Mouse (Mus musculus): Measurements from ENCODE around the gene Gas2l1.
A peak's percentile ranks its signal among the peaks of the same experiment; 100 is the strongest.
"Not testable (repeated sequence)": the region's sequence is repeated elsewhere in the genome, so short reads cannot be mapped to it uniquely, and the experiment has no call there.

The Gas2l1 gene

DNA sequence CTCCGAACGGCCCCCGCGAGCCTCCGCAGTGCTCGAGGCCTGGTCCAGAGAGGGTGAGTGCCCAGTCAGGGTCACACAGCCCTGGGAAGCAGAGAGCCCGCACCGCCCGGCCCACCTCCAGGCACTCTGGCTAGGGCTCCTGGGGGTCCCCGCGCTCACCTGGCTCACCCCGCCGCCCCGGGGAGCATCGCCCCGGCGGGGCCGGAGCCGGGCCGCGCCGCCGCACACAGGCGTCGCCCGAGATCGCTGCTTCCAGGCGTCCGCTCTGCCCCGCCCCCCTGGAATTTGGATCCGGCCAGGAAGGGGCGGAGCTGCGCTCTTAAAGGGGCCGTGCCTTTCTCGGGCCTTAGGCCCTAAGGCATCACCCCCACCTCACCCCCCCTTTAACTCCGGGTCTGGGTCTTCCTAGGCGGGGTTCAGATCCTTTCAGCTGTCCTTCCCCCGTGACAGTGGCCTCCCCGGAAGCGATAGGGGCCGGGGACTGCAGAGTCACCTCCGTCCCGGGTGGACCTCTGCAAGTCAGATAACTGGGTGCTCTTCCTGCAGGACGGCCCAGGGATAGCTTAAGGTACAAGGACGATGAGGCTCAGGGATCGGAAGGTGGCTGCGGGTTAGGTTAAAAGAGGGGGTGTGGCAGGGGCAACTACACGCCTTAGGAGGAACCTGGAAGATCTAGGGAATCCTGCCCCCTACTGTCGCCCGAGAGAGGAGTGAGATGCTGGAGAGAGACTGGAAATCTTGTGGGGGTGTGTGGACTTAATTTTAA lies at the start of gene Gas2l1:
Gas2l1 (minus strand) TSS at position 272 of the 766 bp plus-strand sequence.
- ATAC-seq (ENCODE audit: insufficient number of reproducible peaks, low FRiP score, low TSS enrichment): peak; percentile 51

DNA sequence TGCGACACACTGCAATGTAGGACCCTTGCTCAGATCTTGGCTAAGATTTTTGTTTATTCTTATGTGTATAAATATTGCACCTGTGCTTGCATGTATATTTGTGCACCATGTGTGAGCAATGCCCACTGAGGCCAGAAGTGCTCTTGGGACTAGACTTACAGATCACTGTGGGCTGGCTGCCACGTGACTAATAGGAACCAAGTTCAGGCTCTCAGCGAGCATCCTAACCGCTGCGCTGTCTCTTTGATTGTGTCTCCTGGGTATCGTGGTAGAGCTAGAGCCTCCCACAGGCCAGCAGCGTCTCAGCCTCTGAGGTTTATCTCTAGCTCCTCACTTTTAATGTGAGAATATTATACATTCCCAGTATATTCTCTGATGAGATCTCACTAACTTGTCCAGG lies 48.5 kb upstream of the Gas2l1 start:
- no peak for ATAC-seq (ENCODE audit: insufficient number of reproducible peaks, low FRiP score, low TSS enrichment)

DNA sequence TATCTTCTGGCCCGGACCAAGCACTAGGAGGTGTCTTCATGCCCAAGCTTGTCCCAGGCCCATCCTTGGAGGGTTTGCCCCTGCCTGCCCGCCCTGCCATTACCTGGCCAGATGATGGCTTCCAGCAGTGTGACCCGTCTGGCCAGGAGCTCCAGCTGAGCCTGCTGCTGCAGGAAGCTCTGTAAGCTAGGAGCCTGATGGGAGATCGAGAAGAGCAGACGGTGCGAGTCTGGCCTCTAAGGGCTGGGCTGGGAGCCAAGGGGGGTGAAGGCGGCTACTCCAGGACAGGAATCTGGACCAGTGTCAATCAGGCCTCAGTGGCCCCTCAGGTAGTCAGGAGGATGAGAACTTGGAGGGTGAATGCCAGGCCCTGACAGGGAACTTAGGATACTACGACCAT lies 44.3 kb upstream of the Gas2l1 start:
- ATAC-seq (ENCODE audit: insufficient number of reproducible peaks, low FRiP score, low TSS enrichment): no peak

DNA sequence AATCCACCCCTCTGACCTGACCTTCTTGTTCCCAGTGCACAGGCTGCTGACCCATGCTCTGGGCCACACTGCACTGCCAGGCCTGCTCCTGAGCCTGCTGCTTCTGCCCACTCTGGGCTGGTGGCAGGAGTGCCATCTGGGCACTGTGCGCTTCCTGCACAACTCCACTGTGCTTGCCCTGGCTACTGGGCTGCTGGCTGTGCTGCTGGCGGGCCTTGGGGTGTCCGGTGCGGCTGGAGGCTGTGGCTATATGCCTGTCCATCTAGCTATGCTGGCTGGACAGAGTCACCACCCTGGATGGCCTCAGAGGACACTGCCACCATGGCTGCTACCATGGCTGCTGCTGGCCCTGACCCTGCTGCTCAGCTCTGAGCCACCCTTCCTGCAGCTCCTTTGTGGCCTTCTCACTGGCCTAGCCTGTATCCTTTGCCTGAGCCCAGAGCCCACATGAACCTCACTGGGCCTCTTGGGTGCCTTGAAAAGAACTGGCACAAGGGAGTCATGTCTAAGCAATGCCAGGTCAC lies 38.9 kb upstream of the Gas2l1 start:
- ATAC-seq (ENCODE audit: insufficient number of reproducible peaks, low FRiP score, low TSS enrichment): no peak

DNA sequence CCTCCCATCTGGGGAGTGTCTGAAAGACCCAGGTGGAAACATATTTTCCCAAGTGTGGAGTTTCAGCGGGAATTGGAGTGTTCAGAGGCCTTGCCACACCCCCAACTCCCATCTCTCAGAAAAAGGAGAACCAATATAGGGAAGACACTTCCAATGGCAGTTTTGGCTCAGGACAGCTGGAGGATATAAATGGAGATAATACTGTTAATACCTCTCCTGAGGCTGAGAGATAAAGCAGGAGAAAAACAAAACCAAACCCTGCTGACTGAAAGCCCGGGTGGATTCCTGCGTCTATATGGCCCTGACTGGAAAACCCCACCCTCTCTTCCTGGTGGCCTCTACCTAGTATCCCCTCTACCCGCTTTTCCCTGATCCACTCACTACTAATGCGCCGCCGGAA lies 37.3 kb upstream of the Gas2l1 start:
- ATAC-seq (ENCODE audit: insufficient number of reproducible peaks, low FRiP score, low TSS enrichment): no peak

DNA sequence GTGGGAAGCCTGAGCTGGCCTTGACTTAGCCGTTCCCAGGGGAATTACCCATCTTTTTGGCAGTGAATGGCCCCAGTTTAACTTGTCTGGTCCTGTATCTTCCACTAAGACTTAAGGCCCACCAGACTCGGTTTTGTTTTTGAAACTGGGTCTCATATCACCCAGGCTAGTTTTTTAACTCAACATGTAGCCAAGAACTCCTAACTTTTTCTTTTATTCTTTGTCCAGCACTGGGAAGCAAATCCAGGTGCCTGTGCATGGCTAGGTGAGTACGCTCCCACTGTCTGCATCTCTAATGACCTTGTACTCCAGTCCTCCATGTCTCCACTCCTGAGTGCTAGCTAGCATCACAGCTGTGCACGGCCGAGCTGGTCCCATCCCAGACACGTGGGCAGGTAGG lies 36.5 kb upstream of the Gas2l1 start:
- no peak for ATAC-seq (ENCODE audit: insufficient number of reproducible peaks, low FRiP score, low TSS enrichment)

DNA sequence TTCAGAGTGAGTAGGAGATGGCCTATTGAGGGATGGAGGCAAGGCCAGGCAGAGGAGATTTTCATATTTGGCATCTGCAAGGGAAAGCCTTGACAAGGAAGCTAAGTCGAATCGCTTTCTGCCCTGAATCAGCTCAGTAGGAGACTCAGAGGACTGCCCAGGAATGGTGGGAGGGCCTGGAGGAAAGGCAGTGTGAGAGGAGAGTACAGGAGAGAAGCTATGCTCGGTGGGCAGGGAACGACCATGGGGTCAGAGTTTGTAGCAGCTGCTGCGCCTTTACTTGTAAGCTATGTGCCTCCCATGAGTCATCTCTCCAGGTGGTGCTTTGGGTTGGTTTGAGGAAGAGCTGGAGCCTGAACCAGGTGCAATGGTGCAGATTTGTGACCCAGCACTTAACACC lies 35.7 kb upstream of the Gas2l1 start:
- ATAC-seq (ENCODE audit: insufficient number of reproducible peaks, low FRiP score, low TSS enrichment): no peak

DNA sequence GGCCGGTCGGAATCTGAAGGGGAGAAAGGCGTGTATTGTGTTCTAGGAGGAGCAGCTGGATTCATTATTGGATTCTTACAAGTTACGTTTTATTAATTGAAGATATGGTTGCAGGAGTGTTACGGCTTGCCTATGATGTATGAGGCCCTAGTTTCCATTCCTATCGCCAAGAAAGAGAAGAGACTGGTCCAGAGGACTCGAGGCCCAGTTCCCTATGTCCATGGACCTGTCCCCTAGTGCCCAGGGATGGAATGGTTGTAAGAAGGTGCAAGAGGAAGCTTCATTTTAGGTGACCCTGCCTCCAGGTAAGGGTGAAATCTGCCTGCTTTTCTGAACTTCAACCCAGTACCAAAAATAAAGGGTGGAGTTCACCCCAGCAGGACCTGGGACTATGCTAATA lies 35.2 kb upstream of the Gas2l1 start:
- ATAC-seq (ENCODE audit: insufficient number of reproducible peaks, low FRiP score, low TSS enrichment): no peak

DNA sequence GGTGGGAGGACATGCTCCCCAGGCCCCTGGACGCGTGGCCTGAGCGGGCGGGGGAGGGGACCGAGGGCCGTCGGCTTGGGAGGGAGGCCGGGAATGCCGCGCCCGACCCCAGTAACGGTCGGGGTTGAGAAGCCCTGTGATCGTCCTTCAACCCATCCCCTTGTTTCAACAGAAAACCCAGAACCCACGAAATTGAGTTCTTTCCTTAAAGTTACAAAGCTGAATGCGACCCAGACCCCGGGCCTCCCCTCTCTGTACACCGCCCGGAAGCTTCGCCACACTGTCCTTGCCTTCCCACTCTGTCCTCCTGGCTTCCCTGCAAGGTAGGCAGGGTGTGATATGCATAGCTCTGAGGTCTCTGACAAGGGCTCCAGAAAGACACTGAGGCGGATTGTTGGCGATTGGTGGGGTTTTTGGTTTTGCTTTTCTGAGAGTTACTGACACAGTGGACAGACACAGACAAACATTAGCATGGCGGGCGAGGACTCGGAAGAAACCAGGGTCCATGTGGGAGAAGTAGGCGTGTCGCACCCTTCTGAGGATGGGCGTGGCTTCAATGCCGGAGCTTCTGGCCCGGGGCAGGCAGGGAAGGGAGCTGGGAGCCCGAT lies 34.6 kb upstream of the Gas2l1 start:
- ATAC-seq (ENCODE audit: insufficient number of reproducible peaks, low FRiP score, low TSS enrichment): peak; percentile 21; the same call in 1 of the 2 replicates

DNA sequence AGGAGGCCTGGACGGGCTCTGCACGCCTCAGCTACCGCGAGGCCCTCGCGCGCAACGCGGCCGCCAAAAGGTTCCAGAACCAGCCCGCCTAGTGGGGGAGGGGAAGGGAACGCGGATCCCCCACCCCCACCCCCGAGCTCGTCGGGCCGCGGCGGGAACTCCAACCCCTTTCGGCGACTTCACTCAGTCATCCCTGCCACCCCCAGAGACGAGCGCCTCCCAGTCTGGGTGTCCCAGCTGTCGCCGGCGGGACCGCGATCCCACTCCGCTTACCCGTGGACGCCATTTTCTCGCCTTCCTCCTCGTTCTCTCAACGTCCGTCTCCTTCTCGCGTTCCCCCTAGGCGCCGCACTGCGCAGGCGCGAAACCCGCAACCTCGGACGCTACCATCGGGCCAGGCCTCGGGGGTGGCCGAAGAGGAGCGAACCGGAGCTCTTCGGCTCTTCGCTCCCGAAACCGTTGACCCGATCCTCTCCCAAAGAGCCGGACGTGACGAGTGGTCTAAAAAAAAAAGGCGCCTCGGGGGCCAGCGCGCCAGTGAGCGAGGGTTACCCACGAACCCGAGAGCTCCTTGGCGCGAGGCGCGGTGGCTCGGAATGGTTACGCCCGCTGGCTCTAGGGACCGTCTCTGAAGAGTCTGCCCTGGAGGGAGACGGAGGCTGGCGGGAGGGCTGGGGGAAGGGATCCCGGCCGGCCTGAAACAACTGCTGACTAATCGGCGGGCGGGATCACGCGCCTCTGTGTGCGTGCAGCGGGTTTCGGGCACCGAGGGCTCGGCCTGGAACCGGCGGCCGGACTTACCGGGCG lies 33.8 kb upstream of the Gas2l1 start, which contains the start of the genes Rhbdd3 and Ewsr1:
Rhbdd3 (plus strand) TSS at position 191 of the 807 bp plus-strand sequence.
Ewsr1 (minus strand) TSS at position 531 of the 807 bp plus-strand sequence.
- ATAC-seq (ENCODE audit: insufficient number of reproducible peaks, low FRiP score, low TSS enrichment): peak; percentile 82

DNA sequence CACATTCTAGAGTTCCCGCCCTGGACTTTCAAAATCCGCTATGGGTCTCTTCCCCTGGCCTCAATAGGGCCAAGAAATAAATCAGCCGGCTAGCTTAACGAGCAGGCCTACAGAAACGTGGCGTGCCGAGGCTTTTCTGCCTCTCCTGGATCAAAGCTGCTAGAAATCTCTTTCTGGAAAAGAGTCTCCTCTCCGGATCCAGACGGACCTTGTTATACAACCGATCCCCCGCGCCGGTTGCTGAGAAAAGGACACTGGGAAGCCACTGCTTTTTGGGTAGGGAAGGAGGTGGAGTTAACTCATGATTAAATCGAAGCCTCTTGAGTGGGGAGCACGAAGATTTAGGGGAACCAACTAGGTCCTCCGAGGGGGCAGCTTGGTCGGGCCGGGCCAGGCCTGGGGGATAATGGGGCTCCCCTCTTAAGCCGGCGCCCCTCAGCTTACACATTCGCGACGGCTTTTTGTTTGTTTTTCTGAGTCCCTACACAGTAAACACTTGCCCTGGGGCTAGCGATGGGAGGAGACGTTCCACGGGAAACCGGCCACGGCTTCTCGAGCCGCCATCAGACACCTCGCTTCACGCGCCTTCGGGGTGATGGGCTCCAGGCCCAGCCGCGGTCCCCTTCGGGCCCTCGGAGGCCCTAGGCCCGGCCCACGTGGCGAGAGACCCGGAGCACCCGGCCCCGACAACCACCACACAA lies 33.1 kb upstream of the Gas2l1 start:
- peak; percentile 6; the same call in 1 of the 2 replicates for ATAC-seq (ENCODE audit: insufficient number of reproducible peaks, low FRiP score, low TSS enrichment)

DNA sequence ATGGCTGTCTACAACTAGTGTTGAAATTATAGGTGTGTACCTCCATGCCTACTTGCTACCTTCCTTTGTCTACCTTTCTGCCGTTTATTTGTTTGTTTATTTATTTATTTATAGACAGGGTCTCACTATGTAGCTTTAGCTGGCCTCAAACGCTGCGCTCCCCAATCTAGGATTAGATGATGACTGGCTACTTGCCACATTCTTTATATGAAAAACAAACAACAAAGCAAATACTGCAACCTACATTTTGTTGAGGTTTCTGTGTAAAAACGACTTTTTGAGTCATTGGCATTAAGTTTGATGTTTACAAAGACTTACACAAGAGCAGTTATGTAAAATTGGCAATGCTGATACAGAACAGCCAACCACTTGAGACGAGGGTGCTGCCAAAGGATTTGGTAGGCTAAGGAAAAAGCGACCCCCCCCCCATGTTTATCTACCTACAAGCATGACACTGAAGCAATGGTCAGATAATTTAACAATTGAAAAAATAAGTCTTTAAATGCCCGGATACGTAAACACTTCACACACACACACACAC lies 31.4 kb upstream of the Gas2l1 start:
- ATAC-seq (ENCODE audit: insufficient number of reproducible peaks, low FRiP score, low TSS enrichment): no peak

DNA sequence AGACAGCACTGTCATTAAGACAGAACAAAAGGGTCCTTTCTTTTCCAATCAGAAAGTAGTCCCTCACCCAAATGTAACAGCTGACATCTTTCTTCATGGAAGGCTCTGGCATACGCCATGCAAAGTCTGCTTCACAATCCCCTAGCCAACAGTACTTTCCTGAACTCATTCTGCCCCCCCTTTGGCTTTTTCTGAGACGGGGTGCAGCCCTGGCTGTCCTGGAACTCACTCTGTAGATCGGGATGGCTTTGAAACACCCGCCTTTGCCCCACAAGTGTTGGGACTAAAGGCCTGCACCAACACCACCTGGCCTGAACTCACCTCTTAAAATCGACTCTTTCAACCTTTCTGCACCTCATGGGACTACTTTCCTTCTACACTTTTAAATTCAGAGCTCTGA lies 30.8 kb upstream of the Gas2l1 start:
- ATAC-seq (ENCODE audit: insufficient number of reproducible peaks, low FRiP score, low TSS enrichment): no peak

DNA sequence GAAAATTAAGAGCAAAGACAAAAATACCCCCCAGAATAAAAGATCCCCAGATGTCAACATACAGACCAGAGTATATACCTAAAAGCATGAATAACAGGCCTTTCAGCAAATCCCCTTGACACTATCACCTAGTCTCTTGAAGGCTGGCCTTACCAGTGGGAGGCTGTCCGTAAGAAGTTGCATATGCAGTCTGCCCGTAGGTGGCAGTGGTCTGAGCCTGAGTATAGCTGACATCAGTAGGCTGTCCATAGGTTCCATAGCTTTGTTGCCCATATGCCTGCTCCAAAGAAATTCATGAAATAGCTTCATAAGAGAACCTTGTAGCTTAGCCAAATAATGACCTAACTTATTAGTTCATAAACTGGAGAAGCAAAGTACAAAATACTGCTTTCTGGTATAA lies 26.6 kb upstream of the Gas2l1 start:
- ATAC-seq (ENCODE audit: insufficient number of reproducible peaks, low FRiP score, low TSS enrichment): no peak

DNA sequence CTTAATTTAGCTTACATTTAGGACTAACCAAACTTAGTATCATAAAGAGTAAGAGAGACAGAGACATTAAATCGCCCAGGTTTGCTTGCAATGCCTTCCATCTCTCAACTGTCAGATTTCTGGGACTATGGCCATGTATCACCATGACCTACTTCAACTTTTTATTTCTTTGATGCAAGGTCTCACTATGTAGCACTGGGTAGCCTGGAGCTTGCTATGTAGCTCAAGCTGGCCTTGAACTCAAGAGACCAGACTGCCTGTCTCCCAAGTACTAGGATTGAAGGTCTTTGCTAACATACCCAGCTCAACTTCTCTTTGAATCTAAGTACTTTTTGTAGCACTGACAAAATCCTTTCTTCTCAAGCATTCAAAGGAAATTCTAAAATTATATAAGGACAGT lies 24.0 kb upstream of the Gas2l1 start:
- no peak for ATAC-seq (ENCODE audit: insufficient number of reproducible peaks, low FRiP score, low TSS enrichment)

DNA sequence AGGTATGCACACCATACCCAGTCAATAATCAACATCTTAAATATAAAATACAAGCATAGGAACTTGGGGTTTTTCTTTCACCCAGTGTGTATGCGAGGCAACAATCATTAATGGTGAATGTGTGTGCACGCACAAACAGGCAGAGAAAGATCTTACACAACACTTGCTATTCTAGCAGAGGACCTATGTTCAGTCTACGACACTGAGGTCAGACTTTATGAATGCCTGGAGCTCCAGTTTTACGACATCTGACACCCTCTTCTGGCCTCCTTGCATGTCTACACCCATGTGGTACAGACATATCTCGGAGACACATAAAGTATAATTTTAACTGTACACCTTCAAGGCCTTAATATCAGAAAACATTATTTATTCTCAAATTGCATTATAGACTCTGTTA lies 11.7 kb upstream of the Gas2l1 start:
- not testable (repeated sequence) for ATAC-seq (ENCODE audit: insufficient number of reproducible peaks, low FRiP score, low TSS enrichment)

DNA sequence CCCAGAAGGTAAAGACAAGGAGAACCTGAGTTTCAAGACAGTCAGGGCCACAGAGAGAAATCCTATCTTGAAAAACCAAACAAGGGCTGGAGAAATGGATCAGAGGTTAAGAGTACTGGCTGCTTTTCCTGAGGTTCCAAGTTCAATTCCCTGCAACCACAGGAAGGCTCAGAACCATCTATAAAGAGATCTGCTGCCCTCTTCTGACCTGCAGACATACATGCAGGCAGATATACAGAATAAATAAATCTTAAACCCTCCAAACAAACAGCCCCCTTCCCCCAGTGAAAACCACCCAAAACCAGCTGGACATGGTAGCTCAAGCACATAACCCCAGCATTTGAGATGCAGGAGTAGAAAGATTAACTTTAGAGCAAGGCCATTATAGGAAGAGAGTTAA lies 10.6 kb upstream of the Gas2l1 start:
- ATAC-seq (ENCODE audit: insufficient number of reproducible peaks, low FRiP score, low TSS enrichment): no peak

DNA sequence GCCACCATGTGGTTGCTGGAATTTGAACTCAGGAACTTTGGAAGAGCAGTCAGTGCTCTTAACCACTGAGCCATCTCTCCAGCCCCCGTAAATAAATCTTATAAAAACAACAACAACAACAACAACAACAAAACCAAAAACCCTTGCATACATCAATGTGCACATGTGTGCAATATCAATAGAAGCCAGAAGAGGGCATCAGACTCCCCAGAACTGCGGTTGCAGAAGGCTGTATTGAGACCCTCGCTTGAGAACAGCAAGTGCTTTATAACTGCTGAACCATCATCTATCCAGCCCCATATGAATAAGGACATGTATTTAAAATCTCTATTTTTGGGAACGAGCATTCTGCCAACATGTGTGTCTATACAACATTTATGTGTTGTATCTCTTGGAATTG lies 9.8 kb upstream of the Gas2l1 start:
- no peak for ATAC-seq (ENCODE audit: insufficient number of reproducible peaks, low FRiP score, low TSS enrichment)

DNA sequence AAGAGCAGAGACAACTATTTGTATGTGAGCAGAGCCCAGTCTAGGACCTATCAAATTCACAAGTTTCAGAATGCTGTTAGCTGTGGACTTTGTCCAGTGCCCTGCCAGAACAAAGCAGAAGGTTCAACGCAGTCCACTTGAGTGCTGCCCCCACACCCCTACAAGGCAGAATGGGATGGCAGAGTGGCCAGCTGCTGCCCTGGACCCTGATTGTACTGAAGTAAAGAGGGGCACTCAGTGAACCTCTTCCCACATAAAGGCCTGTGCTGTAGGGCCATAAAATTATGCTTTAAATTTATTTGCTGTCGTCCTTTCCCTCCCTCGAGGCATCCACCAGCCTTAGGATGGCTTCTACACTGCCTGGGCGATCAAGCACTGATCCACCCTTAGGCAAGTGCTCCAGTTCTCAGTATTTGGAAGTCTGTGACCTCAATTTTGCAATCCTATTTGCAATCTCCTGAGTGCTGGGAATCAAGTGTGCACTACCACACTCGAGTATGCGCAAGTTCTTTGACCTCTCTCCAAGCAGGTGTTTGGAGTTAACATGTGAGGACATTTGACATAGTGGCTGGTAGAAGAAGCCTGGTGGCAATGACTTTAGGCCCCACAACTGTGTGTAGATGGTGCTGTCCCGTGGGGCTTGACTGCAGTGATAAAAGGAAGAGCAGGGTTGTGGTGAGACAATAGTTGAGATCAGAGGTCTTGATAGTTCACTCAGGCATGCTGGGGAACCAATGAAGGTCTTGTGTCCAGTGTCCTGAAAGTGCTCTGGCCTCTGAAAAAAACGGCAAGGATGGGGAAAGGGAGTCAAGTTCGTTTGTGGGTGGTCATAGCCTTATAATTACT lies 3.2 kb upstream of the Gas2l1 start:
- no peak for ATAC-seq (ENCODE audit: insufficient number of reproducible peaks, low FRiP score, low TSS enrichment)
